Mouse (Mus musculus) testis, postnatal 14 days (tissue): ENCODE results near the gene Spef1.

Source experiments
- DNase-seq: peaks from one replicate; pipeline ENCODE4 v3.0.0; 2021; ENCODE audit warnings: low spot score

Gene Spef1

DNA sequence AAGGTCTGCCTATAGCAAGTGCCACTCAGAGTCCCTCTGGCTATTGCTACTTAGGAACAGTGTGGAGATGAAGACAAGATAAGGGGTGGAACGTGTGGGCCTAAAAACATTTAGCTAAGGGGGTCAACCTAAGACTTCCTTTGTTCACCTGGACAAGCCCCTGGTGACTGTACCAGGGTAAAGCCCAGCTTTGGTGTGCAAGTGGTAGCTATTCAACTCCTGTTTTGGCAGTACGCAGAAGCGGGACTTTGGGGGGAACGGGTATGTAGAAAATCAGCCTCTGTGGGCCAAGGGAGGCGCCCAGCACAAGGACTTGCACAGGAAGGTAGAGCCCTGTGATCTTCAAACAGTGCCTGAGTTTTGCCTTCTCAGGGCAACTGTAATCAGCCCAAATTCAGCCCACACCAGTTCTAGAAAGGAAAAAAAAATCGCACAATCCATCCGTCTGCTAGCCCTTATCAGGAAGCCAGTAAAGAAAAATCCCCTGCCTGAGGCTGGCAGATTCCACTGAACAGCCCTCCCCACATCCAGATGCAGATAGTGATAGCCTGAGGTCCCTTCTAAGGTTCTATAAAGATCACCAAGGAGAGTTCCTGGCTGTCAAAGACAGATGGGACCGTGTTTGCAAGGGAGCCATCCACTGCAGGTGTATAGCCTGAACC lies 18.6 kb upstream of the Spef1 start:
- DNase-seq, result no peak

GRCm38 (mm10) chr2:131204410-131204981 lies 17.4 kb upstream of the Spef1 start:
- peak; percentile 87 for DNase-seq

DNA sequence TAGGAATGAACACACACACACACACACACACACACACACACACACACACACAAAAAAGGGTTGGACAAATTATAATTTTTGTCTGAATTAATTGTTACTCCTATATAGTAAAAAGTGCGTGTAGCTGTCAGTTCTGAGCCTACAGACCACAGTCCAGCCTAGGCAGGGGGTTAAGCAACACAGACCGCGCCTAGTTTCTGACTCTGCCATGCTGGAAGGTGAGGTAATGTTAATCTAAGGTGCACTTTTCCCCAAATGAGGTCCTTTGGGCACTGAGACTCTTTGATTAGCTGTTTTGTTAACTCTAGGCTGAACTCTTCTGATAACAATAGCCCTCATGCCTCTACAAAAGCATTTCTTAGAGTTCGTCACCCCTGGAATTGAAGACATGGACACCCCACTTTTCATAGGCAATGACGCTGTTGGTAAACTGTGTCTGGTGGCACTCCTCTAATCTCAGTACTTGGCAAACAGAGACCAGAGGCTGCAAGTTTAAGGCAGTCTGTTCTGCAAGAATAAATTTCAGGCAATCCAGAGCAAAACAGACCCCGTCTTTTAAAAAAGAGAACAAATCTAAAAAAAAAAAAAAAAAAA lies 16.8 kb upstream of the Spef1 start:
- DNase-seq, result no peak

DNA sequence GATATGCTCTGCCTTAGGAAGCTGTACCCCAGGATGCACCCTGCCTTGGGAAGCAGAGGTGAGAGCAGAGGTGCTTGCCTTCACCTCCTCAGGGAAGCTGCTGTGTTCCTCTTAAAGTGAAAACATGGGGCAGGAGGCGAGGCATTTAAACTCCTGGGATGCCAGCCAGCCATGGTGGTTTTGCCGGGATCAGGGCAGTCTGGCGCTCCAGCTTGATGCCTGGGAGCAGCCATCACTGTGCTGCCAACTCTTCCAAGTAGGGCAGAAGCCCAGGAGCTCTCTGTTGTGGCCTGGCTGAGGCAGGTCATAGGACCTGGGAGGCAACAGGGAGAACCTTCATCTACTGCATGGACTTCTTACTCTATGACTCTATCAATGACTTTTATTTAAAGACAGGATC lies 14.2 kb upstream of the Spef1 start:
- DNase-seq, result no peak

- no peak for DNase-seq
Observed at GRCm38 (mm10) chr2:131200710-131201109, 13.6 kb upstream of the Spef1 start.

DNA sequence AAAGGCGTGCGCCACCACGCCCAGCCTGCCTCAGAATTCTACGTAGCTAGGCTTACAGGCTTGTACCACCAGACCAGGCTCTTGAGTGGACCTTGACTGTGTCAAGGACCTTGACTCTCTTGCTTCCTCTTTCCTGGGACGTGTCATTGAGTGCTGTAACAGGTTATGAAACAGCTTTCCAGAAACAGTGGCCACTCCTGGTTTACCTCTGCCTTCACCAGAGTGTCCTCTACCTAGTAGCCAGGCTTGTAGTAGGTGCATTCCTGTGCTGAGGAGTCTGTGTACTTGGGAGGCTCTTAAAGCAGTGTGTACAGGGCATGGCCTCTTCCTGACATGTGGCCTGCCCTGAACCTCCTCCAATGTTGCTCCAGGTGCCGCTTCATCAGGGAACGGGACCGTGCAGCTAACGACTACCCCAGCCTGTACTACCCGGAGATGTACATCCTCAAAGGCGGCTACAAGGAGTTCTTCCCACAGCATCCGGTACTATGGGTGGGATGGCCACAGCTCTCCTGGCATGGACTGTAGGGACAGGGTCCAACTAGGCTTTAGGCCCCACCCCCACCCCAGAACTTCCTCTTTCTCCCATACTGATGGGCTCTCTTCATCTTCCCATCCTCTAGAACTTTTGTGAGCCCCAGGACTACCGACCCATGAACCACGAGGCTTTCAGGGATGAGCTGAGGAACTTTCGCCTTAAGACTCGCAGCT lies 9.7 kb upstream of the Spef1 start:
- no peak for DNase-seq

DNA sequence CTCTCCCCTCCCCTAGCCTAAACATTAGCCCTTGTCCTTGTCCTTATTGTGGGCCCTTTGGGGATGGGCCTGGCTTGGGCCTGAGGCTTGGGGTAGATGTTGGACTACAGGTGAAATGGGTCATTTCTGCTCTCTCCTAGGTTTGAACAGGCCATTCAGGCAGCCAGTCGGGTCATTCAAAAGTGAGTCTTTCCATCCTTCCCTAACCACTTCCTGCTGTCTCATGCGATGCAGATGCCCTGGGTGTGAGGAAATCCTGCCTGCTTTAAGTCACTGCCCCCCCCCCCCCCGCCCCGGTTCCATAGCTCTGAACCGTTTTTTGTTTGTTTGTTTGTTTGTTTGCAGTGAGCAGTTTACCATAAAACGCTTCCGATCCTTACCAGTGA lies 3.9 kb upstream of the Spef1 start:
- DNase-seq, result no peak

GRCm38 (mm10) chr2:131190344-131191004 lies 3.4 kb upstream of the Spef1 start:
- no peak for DNase-seq

- no peak for DNase-seq
Observed at GRCm38 (mm10) chr2:131189521-131190309, 2.6 kb upstream of the Spef1 start.

DNA sequence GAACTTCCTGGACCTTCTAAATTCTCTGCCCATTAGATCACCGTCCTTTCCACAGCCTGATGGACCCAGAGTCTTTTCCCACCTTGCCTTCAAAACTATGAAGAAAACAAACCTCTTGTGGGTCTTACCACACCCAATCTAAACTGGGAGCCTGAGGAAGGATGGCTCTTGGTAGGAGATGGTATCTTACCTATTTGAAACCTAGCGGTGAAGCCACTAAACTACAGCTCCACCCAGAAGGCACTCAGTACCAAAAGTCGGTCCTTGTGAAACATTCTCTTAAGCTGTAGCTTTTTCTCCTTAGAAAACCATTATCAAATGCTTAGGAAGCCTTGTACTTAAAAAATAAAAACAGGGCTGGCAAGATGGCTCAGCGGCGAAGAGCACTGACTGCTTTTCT lies 1.2 kb upstream of the Spef1 start:
- no peak for DNase-seq

DNA sequence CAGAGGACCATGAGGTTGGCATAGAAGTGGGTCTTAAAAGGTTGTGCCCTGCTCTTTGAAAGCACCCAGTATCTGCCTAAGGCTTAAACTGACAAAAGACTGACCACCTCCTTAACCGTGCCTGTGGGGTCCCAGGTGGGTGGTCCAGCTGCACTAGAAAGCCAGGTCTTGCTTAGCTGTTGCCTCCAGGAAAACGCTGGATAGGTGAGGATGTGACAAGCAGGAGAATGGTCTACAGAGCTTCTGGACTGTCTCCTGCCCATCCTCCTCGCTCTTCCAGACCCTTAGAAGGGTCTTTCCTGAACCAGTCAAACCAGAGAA lies 480 bp upstream of the Spef1 start:
- no peak for DNase-seq

DNA sequence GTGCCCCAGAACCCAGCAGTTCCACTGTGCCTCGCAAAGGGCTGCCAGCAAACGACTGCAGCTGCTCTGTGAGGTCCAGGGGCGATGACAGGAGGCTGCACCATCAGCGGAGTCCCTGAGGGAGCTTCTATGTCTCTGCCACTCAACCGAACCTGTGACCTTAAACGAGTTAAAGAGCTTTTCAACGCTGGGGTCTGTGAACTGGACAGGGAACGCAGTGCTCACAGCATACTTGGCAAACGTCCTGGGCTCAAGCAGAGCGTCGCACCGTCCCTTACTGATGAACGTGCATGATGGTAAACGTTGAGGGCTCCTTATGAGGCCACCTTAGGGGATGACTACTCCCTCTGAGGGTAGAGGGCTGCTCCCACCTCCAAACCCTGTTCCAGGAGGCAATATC lies 739 bp downstream of the Spef1 start:
- DNase-seq, result no peak

DNA sequence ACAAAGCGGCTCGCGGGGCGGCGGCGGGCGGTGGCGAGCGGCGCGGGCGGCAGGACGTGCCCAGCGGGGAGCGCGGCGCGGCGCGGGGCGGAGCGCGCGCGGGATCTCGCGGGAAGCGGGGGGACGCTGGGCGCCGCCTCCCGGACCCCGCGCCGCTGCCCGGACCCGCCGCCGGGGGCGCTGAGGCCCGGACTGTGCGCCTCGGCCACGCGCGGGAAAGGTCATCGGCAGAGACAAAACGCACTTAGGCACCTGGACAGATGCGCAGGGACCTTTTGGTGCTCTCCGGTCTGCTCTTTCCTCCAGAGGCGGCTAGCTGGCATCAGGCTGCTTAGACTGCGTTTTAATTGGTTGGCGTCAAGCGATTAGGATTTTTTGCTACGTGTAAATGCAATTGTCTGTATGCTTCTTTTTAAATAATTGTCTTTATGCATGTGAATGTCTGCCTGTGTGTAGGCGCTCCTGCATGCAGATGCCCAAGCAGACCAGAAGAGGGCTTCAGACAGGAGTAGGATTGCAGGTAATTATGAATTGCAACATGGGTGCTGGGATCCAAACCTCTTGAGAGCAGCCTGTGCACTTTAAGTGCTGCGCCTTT lies 7.0 kb downstream of the Spef1 start, which contains the start of gene Cenpb:
Cenpb (minus strand) TSS at position 78 of the 598 bp plus-strand sequence.
- peak; percentile 72 for DNase-seq

- peak; percentile 65 for DNase-seq
Observed at GRCm38 (mm10) chr2:131179246-131179886, 7.7 kb downstream of the Spef1 start.

DNA sequence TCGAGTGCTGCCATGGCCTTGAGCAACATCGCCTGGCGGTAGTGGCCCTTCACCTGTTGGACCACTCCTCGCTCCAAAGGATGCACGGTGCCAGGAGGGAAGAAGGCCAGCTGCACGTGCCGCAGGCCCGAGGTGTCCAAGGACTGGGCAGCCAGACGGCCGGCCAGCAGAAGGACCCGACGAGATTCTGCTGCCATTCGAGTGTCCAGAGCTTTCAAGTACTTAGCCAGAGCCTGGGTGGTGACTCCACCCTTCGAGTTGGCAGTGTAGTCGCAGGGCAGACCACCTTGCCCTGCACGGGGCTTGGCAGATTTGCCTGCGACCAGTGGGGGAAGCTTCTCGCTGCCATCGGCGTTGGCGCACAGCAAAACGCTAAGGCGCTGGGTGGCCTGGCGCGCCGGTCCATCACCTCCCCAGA lies 8.2 kb downstream of the Spef1 start:
- no peak for DNase-seq

GRCm38 (mm10) chr2:131177932-131178331 lies 9.2 kb downstream of the Spef1 start:
- DNase-seq, result no peak

GRCm38 (mm10) chr2:131176491-131176890 lies 10.6 kb downstream of the Spef1 start:
- no peak for DNase-seq

DNA sequence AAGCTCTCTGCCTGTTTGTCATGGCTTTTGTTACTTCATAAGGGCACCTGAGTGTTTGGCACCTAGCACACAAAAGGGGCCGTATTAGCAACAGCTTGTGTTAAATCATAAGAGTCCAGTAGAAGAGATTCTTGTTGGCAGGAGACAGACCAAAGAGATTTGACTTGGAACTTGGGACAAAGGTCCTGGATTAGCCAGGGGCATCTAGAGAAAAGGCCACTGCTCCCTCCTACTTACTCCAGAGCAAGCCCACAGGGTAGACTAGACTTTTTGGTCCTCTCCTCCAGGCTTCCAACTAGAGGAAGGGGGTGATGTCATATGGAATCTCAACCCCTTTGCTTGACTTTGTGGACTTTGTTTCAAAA lies 11.2 kb downstream of the Spef1 start:
- no peak for DNase-seq

DNA sequence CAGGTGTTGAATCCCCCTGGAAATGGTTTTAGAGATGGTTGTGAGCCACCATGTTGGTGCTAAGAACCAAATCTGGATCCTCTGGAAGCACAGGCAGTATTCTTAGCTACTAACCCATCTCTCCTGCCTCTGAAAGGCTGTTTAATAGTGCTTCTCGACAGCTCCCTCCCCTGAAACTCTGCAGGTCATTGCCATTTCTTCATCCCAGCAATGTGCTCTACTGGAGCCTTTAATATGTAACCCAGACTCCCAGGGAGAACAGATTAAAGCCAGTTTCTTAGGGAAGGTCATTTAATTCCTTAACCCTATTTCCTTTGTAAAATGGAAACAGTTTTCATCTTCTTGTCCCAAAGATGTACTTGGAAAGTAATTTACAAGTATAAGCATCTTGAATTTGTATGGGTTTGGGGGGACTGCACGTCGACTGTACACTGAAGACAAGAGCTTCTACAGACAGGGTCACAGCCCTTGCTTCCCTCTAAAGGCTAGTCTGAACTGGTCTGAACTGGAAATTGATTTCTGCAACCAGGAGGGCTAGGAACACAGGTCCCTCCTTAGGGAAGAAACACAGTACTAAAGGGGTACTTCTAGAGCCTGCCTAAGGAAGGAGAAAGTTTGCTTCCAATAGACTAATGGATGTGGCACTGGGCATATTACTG lies 11.7 kb downstream of the Spef1 start:
- no peak for DNase-seq

- peak; percentile 76 for DNase-seq
Observed at GRCm38 (mm10) chr2:131174700-131175099, 12.4 kb downstream of the Spef1 start.
